Mouse (Mus musculus) heart, postnatal 0 days (tissue): Measurements from ENCODE around the gene Zfp385b.

ENCODE experiments used
- CTCF ChIP-seq: IDR thresholded peaks from 2 replicates; pipeline ENCODE4 v1.5.1; 2016; ENCODE audit warnings: antibody characterized with exemption, control low read depth, low read depth
- EP300 ChIP-seq: IDR thresholded peaks from 2 replicates; pipeline ENCODE4 v1.6.1; 2016; ENCODE audit warnings: antibody characterized with exemption, low read depth

GRCm38 (mm10) chr2:77516606-77517005, 302.8 kb downstream of the Zfp385b start:
- TF ChIP-seq CTCF (no peak), EP300 (no peak)
